Mouse (Mus musculus): ENCODE results near the gene Rhot2.

DNA sequence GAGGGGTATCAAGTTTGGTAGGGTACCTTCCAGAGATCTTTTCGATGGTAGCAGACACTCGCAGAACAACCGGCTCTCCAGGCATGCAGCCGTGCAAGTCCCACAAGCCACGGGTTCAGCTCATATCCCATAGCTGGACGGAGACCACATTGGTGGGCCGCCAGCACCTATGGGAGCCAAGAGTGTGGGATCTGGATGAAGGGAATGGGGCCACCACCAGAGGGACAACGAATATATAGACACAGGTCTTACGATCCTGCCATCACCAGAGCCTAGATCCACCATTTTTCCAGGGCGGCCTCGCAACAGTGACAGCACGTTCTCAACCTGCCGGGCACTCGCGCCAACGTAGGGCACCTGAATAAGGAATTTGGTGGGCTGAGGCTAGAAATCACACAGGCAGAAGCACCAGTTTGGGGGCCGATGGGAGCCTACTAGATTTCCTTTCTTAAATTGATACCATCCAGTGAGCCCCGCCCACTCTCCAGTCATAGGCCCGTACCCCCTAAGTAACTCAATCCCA lies 53.3 kb downstream of the Rhot2 start:
- TF ChIP-seq CTCF (IDR thresholded peaks at IDR 0.05; ENCODE audit: low read depth) = peak; percentile 9; the same call in 1 of the 2 replicates
- TF ChIP-seq EP300 (IDR thresholded peaks at IDR 0.05; ENCODE audit: low read depth) = no peak

All from liver, postnatal 0 days (tissue).